Mouse (Mus musculus) brain, embryonic 14.5 days (tissue): Measurements from ENCODE around the gene Snapc1.

Source experiments
- CTCF ChIP-seq: fragments of 200-500 bp; IDR thresholded peaks from 2 replicates; pipeline ENCODE4 v1.5.1; 2012; ENCODE audit warnings: inconsistent platforms, mild to moderate bottlenecking, moderate library complexity, borderline replicate concordance; ENCODE audit not compliant: insufficient read depth, insufficient read length; ENCODE audit errors: extremely low read depth
- POLR2A ChIP-seq: fragments of 200-500 bp; IDR thresholded peaks from 2 replicates; pipeline ENCODE4 v1.6.1; 2012; ENCODE audit warnings: mild to moderate bottlenecking, inconsistent platforms, borderline replicate concordance; ENCODE audit not compliant: poor library complexity, insufficient read depth, insufficient read length, severe bottlenecking; ENCODE audit errors: extremely low read depth

GRCm38 (mm10) chr12:73986299-73986698 is 22.0 kb downstream of the Snapc1 start:
- TF ChIP-seq POLR2A = no peak
- no peak for TF ChIP-seq CTCF
